Comparison of ENCODE assay signal across 29 mouse cellular contexts in genomic region chr12:39757975-39758374, GRCm38 (mm10).
"Had no signal": no experiment of that assay in that cellular context is flagged by ENCODE, and none has a peak within 500 bp of the region (broad histone marks: within the 10 kb centered on the region; RNA-seq: fewer than 3 reads in every experiment).

No protein-coding gene starts in this region.

- H3K27me3 ChIP-seq: limb, embryonic 12.5 days; limb, embryonic 13.5 days; limb, embryonic 15.5 days; liver, embryonic 12.5 days; liver, embryonic 13.5 days; liver, embryonic 15.5 days; lung, embryonic 15.5 days; megakaryocyte, embryonic 14.5 days; midbrain, embryonic 12.5 days; midbrain, embryonic 13.5 days; midbrain, embryonic 15.5 days had no signal

- DNase-seq: left cerebral cortex, postnatal 4 days; liver; liver, embryonic 13.5 days; liver, postnatal 0 days; lung, adult 18-20 months; lung, adult 2 months; lung, embryonic 14.5 days; lung, postnatal 10 days; lung, postnatal 14 days; lung, postnatal 36 days; lung, postnatal 4 days; midbrain, embryonic 14.5 days had no signal

- H3K4me2 ChIP-seq: limb, embryonic 12.5 days; limb, embryonic 13.5 days; limb, embryonic 15.5 days; liver, embryonic 11.5 days; liver, embryonic 12.5 days; liver, embryonic 13.5 days; liver, embryonic 15.5 days; lung, embryonic 14.5 days; lung, embryonic 15.5 days; midbrain, embryonic 11.5 days; midbrain, embryonic 12.5 days; midbrain, embryonic 13.5 days; midbrain, embryonic 15.5 days had no signal

- H3K9ac ChIP-seq: limb, embryonic 12.5 days; limb, embryonic 13.5 days; limb, embryonic 15.5 days; liver, embryonic 12.5 days; liver, embryonic 13.5 days; liver, embryonic 14.5 days; liver, embryonic 15.5 days; liver, postnatal 0 days; lung, embryonic 14.5 days; lung, embryonic 15.5 days; midbrain, embryonic 12.5 days; midbrain, embryonic 13.5 days; midbrain, embryonic 15.5 days had no signal

- H3K4me3 ChIP-seq: limb, embryonic 10.5 days; limb, embryonic 12.5 days; limb, embryonic 13.5 days; limb, embryonic 15.5 days; liver, embryonic 12.5 days; liver, embryonic 13.5 days; liver, embryonic 15.5 days; lung, embryonic 15.5 days; megakaryocyte, embryonic 14.5 days; midbrain, embryonic 10.5 days; midbrain, embryonic 12.5 days; midbrain, embryonic 13.5 days; midbrain, embryonic 15.5 days; myocyte had no signal

- H3K4me1 ChIP-seq: limb, embryonic 10.5 days; limb, embryonic 12.5 days; limb, embryonic 13.5 days; limb, embryonic 15.5 days; liver, embryonic 12.5 days; liver, embryonic 13.5 days; liver, embryonic 15.5 days; lung, embryonic 15.5 days; megakaryocyte, embryonic 14.5 days; midbrain, embryonic 10.5 days; midbrain, embryonic 12.5 days; midbrain, embryonic 13.5 days; midbrain, embryonic 15.5 days had no signal

- H3K27ac ChIP-seq: limb, embryonic 10.5 days; limb, embryonic 12.5 days; limb, embryonic 13.5 days; limb, embryonic 15.5 days; liver, embryonic 12.5 days; liver, embryonic 13.5 days; liver, embryonic 14.5 days; liver, embryonic 15.5 days; lung, embryonic 15.5 days; macrophage; midbrain, embryonic 10.5 days; midbrain, embryonic 12.5 days; midbrain, embryonic 13.5 days; midbrain, embryonic 15.5 days had no signal

- H3K36me3 ChIP-seq: limb, embryonic 10.5 days; limb, embryonic 12.5 days; limb, embryonic 13.5 days; limb, embryonic 15.5 days; liver, embryonic 12.5 days; liver, embryonic 13.5 days; liver, embryonic 15.5 days; lung, embryonic 15.5 days; midbrain, embryonic 10.5 days; midbrain, embryonic 12.5 days; midbrain, embryonic 13.5 days; midbrain, embryonic 15.5 days had no signal

- H3K9me3 ChIP-seq: limb, embryonic 10.5 days; limb, embryonic 12.5 days; limb, embryonic 13.5 days; limb, embryonic 15.5 days; liver, embryonic 12.5 days; liver, embryonic 13.5 days; liver, embryonic 15.5 days; lung, embryonic 15.5 days; megakaryocyte, embryonic 14.5 days; midbrain, embryonic 10.5 days; midbrain, embryonic 12.5 days; midbrain, embryonic 13.5 days; midbrain, embryonic 15.5 days had no signal
